Mouse (Mus musculus): Measurements from ENCODE around the gene Sptbn4. TPM values are rescaled to one million over a fixed set of nuclear protein-coding genes. Genes with fewer than 3 reads are reported as not detected.

Gene Sptbn4
- total RNA-seq, 2 experiments from 2014 or later = 0.08 to 0.42 TPM

DNA sequence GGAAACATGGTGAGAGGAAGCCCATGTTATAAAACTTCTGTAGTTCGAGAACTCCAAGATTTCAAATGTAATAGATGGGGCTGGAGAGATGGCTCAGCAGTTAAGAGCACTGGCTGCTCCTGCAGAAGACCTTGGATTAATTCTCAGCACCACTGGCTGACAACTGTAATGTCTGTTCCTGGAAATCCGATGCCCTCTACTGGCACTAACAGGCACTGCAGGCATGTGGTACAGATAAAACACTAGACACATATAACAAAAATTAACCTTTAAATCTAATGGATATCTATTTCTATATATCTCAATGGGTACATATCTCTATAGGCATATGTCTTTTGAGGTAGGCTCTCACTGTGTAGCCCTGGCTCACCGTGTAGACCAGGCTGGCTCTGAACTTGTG lies 133.1 kb downstream of the Sptbn4 start:
- DNase-seq (ENCODE audit: low spot score) = no peak

DNA sequence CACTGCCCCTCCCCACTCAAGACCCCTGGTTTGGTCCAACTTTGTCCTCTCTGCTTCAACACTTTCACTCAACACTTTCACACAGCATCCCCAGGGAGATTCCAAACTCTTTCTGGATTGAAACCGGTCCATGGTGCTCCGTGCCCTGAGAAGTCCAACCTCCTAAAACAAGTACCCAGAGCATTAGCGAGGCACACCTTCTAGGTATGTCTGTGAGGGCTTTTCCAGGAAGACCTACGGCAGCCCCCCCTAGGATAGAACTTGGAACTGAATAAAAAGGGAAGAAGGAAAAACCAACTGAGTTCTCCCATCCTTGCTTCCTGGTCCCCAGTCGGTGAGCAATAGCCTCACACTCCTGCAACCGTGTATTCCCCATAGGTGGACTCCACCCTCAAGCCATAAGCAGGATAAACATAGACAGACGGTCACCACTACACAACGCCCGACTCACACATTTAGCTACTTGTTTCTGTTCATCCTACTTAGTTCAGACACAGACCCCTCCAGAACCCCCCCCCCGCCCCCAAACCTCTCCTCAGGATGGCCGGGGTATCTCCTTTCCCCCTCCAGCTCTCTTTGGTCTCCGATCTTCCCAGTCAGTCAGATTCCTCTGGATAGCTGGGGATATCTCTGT lies 135.7 kb downstream of the Sptbn4 start:
- DNase-seq (ENCODE audit: low spot score) = no peak
- intact Hi-C loops (cut with DNase I) = loop anchor here (1.0 kb wide), 1 partner anchor 11 kb away; no protein-coding TSS in a partner anchor

More for the DNA sequence above, 133.1 kb downstream of the Sptbn4 start:
- intact Hi-C loops (cut with DNase I) = no loop called here

DNA sequence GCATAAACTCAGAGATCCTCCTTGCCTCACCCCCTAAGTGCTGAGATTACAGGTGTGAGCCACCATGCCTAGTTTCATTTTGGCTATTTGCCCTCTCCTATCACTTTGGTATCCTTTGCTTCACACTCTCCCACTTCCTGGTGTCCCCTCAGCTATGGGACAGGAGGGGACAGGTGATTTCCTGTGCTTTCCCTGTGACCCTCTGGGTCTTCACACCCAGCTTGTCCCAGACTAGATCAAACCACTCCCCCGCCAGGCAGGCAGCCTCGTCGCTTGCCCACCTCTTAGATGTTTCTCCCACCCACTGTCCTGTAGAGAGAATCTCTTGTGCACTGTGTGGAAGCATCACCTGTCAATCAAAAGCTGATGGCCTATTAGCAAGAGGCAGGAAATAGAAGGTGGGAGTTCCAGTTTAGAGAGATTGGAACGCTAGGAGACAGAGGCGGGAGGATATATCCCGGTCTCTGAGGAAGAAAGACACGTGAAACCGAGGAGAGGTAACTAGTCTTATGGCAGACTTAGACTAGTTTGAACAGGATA lies 136.4 kb downstream of the Sptbn4 start:
- no peak for DNase-seq (ENCODE audit: low spot score)
- intact Hi-C loops (cut with DNase I) = no loop called here

DNA sequence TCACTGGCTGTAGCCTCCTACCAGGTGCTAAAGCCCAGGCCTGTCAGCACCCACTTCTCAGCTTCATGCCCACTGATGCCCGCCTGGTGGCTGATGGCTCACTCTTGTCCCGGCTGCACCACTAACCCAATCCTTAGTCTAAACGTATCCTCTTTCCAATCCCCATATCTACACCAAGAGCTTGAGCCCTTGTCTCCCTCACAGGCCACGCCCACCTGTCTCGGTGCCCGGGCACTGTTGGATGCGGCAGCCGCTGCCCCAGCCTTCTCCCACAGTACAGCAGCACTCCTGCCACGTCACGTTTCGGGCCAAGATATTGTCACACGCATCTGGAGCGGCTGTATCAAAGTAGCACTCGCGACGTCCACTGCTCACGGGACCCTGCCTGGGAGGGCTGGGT lies 137.2 kb downstream of the Sptbn4 start:
- DNase-seq (ENCODE audit: low spot score) = no peak
- intact Hi-C loops (cut with DNase I) = no loop called here

DNA sequence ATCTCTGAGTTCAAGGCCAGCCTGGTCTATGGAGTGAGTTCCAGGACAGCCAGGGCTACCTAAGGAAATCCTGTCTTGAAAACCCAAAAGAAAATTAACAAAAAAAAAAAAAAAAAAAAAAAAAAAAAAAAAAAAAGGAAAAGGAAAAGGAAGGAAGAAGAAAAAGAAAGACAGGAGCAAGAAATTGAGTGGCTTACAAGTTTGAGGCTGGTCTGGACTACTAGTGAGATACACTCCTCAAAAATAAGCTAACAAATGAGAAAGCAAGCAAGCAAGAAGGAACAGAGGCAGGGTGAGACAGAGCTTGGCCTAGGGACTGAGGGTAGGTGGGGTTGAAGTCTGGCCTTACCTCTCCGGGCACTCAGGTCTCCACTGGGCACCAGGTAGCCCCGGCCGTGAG lies 137.7 kb downstream of the Sptbn4 start:
- intact Hi-C loops (cut with DNase I) = no loop called here
- no peak for DNase-seq (ENCODE audit: low spot score)

DNA sequence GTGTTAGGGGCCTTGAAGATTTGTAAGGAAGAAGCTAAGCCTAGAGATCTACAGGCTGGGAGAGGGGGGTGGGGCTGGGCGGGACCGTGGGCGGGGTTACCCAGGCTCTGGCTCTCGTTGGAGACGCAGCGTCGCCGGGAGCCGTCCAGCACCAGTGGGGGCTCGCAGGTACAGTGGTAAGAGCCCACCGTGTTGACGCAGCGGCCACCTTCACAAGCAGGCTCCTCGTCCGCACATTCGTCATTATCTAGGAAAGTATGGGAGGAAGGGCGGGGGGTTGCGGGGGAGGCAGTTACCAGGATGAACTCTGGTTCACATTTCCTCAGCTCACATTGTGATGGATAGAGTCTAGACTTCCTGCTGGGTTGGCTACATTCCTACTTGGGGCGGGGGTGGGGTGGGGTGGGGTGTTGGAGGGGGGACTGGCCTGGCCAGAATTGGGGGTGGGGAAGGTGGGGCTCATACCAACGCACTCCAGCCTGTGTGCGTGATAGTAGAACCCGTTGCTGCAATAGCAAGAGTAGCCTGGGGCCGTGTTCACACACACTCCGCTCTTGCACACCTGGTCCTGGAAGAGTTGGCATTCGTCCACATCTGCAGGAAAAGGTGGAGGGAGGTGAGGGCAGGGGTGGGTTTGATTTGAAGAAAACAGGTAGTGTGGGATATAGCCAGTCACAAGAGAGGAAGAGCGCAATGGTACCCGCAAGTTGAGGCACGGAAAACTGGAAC lies 138.5 kb downstream of the Sptbn4 start:
- DNase-seq (ENCODE audit: low spot score) = no peak
- intact Hi-C loops (cut with DNase I) = no loop called here

DNA sequence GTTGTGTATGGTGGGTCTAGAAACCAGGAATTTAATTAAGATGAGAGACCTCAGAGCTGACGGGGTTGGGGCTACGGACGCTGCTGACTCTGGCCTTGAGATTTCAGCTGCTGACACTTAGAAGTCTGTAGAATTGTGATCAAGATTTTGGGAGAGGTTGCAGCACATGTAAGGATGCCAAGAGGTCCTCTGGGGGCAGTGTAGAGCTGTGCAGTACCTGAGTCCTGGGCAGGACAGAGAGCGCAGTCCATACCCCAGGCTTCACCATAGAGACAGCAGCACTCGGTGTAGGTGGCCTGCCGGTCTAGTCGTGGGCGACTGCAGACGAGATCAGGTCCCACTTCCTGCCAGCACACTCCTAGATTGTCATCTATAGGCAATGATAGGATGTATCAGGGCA lies 139.9 kb downstream of the Sptbn4 start:
- DNase-seq (ENCODE audit: low spot score) = no peak
- intact Hi-C loops (cut with DNase I) = no loop called here

Other genes with a start within 250 kb of the Sptbn4 start
- gene Itpkc, start 219.0 kb downstream of the Sptbn4 start, total RNA-seq (2021) = 1 to 10 TPM; 4.4 to 4.7 TPM
- 1 to 10 TPM; 7.3 to 8.1 TPM for gene Coq8b, start 214.7 kb downstream of the Sptbn4 start, total RNA-seq (2021)
- gene Numbl, start 189.3 kb downstream of the Sptbn4 start, total RNA-seq (2021) = 1 to 10 TPM; 4.5 to 5.3 TPM
- 100 to 1,000 TPM; 210 to 247 TPM for gene Ltbp4, start 110.0 kb downstream of the Sptbn4 start, total RNA-seq (2021)
- gene Shkbp1, start 91.7 kb downstream of the Sptbn4 start, total RNA-seq (2021) = 1 to 10 TPM; 6.4 to 8.2 TPM
- not detected for gene Gm20479, start 90.3 kb downstream of the Sptbn4 start, total RNA-seq (2021)
- gene Blvrb, start 292 bp upstream of the Sptbn4 start, total RNA-seq (2021) = 10 to 100 TPM; 30.1 to 30.5 TPM
- 1 to 10 TPM; 6.4 to 8.0 TPM for gene Sertad3, start 26.1 kb upstream of the Sptbn4 start, total RNA-seq (2021)
- 10 to 100 TPM in 1 of 2 experiments, 1 to 10 TPM in 1; 7.9 to 13.0 TPM for gene Sertad1, start 39.2 kb upstream of the Sptbn4 start, total RNA-seq (2021)
- 1 to 10 TPM; 1.2 to 1.6 TPM for gene Prx, start 51.6 kb upstream of the Sptbn4 start, total RNA-seq (2021)
- under 1 TPM; 0.13 to 0.17 TPM for gene Hipk4, start 75.6 kb upstream of the Sptbn4 start, total RNA-seq (2021)
- gene Pld3, start 105.5 kb upstream of the Sptbn4 start, total RNA-seq (2021) = 10 to 100 TPM; 23.3 to 27.1 TPM
- 10 to 100 TPM; 64.6 to 71.9 TPM for gene 2310022A10Rik, start 105.5 kb upstream of the Sptbn4 start, total RNA-seq (2021)
- 100 to 1,000 TPM; 166 to 177 TPM for gene Akt2, start 143.9 kb upstream of the Sptbn4 start, total RNA-seq (2021)
- not detected for gene Ttc9b, start 206.2 kb upstream of the Sptbn4 start, total RNA-seq (2021)
- gene Map3k10, start 226.9 kb upstream of the Sptbn4 start, total RNA-seq (2021) = 10 to 100 TPM; 21.9 to 22.2 TPM
- under 1 TPM; 0.39 to 0.88 TPM for gene Zfp607b, start 241.7 kb upstream of the Sptbn4 start, total RNA-seq (2021)